Mouse (Mus musculus): ENCODE data around the gene Olfr506. TPM values are rescaled to one million over a fixed set of nuclear protein-coding genes. Genes with fewer than 3 reads are reported as not detected.

Gene Olfr506
- polyA plus RNA-seq (2014; fragmentation: Illumina TruSeq; extraction: RNeasy Lipid Tissue Mini Kit (QIAGEN cat#74804); ENCODE audit: low replicate concordance) = not detected

DNA sequence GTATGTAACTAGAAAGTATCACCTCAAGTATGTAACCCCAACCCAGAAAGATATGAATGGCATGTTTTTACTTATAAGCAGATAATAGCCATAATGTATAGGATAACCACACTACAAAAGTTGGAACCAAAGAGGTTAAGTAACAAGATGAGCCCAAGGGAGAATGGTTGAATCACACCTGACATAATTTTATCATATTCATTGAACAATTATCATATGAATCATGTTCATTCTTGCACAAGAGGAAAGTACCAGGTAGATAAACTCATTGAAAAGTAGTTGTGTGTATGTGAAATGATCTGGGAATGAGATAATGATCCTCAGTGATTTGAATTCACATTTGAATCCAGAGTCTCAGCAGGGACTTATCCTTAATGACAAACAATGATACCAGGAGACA lies at the start of gene Olfr506:
Gene Olfr506 (plus strand): TSS at position 301 of the 400 bp plus-strand sequence.

DNA sequence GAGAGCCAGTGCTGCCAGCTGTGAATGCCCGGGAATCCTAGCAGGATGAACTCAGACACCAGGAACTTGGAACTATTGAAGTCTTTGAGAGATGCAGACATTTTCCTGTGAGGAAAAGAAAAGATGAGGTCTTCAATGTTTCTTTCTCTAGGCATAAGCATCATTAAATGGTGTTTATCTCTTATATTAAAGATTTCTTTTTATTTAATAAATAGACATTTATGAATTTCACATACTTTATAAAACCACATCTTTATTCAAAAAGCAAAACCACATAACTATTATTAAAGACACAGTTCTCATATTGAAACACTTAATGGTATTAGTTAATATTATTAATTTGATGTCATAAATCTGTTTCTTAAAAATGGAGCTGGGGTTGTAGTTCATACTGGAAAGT lies 44.9 kb upstream of the Olfr506 start, which contains the start of gene Olfr504:
Gene Olfr504 (minus strand): TSS at position 101 of the 400 bp plus-strand sequence.

DNA sequence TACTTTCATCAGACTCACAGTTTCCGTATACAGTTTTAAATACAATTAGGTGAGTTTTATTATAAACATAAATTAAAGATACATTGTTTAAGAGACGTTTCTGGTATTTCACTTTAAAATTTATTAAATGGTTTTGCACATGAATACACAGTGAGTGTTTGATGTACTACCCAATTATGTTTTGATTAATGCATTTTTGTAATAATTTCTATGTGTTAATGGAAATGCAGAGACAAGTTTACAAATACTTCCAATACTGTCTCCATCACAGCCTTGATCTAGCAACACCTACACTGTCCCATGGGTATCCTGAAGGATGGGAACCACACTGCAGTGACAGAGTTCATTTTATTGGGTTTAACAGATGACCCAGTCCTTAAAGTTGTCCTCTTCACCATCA lies 10.9 kb downstream of the Olfr506 start, which contains the start of gene Olfr507:
Gene Olfr507 (plus strand): TSS at position 301 of the 400 bp plus-strand sequence.

DNA sequence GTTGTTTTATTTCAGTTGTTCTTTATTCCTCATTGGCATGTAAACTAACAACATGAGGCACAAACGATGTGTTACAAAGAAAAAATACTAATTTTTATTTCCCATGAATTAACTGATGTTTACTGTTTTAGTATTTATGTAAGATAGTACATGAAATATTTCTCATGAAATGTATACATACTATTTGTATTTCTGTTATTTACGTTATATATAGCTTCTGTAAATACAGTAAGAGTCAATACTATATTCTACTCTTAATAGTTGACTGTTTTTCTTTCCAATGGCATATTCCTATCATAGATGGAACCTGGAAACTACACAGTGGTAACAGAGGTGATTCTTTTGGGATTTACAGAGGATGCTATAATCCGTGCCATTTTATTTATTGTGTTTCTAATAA lies 19.1 kb downstream of the Olfr506 start, which contains the start of gene Olfr508:
Gene Olfr508 (plus strand): TSS at position 301 of the 400 bp plus-strand sequence.

DNA sequence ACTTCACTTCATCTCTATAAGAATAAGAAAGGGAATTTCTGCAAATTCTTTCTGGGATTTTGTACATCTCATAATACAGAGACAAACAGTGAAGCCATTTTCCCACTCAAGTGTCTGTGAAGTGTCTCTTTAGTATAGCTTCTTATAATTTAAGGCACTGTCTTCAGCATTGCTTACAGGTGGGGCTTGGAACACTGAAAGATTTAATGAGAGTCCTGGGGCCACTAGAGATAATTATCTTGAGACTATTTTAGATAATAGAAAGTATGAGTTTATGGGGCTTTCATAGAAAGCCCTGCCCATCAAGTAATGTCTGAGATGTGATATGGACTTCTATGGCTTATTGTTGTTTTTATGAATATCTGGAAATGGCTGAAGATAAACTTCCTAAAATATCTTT lies 41.2 kb downstream of the Olfr506 start, which contains the start of gene Olfr509:
Gene Olfr509 (minus strand): TSS at position 101 of the 400 bp plus-strand sequence.

Other genes with a start within 250 kb of the Olfr506 start
- gene Olfr494, start 245.5 kb upstream of the Olfr506 start, polyA plus RNA-seq (2014; fragmentation: Illumina TruSeq; extraction: RNeasy Lipid Tissue Mini Kit (QIAGEN cat#74804); ENCODE audit: low replicate concordance) = not detected
- not detected for gene Olfr495, start 217.6 kb upstream of the Olfr506 start, polyA plus RNA-seq (2014; fragmentation: Illumina TruSeq; extraction: RNeasy Lipid Tissue Mini Kit (QIAGEN cat#74804); ENCODE audit: low replicate concordance)
- gene Olfr497, start 190.4 kb upstream of the Olfr506 start, polyA plus RNA-seq (2014; fragmentation: Illumina TruSeq; extraction: RNeasy Lipid Tissue Mini Kit (QIAGEN cat#74804); ENCODE audit: low replicate concordance) = not detected
- not detected for gene Olfr498, start 145.5 kb upstream of the Olfr506 start, polyA plus RNA-seq (2014; fragmentation: Illumina TruSeq; extraction: RNeasy Lipid Tissue Mini Kit (QIAGEN cat#74804); ENCODE audit: low replicate concordance)
- gene Olfr502, start 85.7 kb upstream of the Olfr506 start, polyA plus RNA-seq (2014; fragmentation: Illumina TruSeq; extraction: RNeasy Lipid Tissue Mini Kit (QIAGEN cat#74804); ENCODE audit: low replicate concordance) = not detected
- gene Olfr503, start 66.3 kb upstream of the Olfr506 start, polyA plus RNA-seq (2014; fragmentation: Illumina TruSeq; extraction: RNeasy Lipid Tissue Mini Kit (QIAGEN cat#74804); ENCODE audit: low replicate concordance) = not detected
- gene Olfr504, start 45.0 kb upstream of the Olfr506 start, polyA plus RNA-seq (2014; fragmentation: Illumina TruSeq; extraction: RNeasy Lipid Tissue Mini Kit (QIAGEN cat#74804); ENCODE audit: low replicate concordance) = not detected
- gene Olfr507, start 11.0 kb downstream of the Olfr506 start, polyA plus RNA-seq (2014; fragmentation: Illumina TruSeq; extraction: RNeasy Lipid Tissue Mini Kit (QIAGEN cat#74804); ENCODE audit: low replicate concordance) = not detected
- not detected for gene Olfr508, start 19.2 kb downstream of the Olfr506 start, polyA plus RNA-seq (2014; fragmentation: Illumina TruSeq; extraction: RNeasy Lipid Tissue Mini Kit (QIAGEN cat#74804); ENCODE audit: low replicate concordance)
- gene Olfr509, start 41.1 kb downstream of the Olfr506 start, polyA plus RNA-seq (2014; fragmentation: Illumina TruSeq; extraction: RNeasy Lipid Tissue Mini Kit (QIAGEN cat#74804); ENCODE audit: low replicate concordance) = not detected
- not detected for gene Olfr510, start 55.6 kb downstream of the Olfr506 start, polyA plus RNA-seq (2014; fragmentation: Illumina TruSeq; extraction: RNeasy Lipid Tissue Mini Kit (QIAGEN cat#74804); ENCODE audit: low replicate concordance)
- not detected for gene Olfr512, start 102.5 kb downstream of the Olfr506 start, polyA plus RNA-seq (2014; fragmentation: Illumina TruSeq; extraction: RNeasy Lipid Tissue Mini Kit (QIAGEN cat#74804); ENCODE audit: low replicate concordance)
- gene Olfr513, start 140.2 kb downstream of the Olfr506 start, polyA plus RNA-seq (2014; fragmentation: Illumina TruSeq; extraction: RNeasy Lipid Tissue Mini Kit (QIAGEN cat#74804); ENCODE audit: low replicate concordance) = not detected
- not detected for gene Olfr514, start 215.2 kb downstream of the Olfr506 start, polyA plus RNA-seq (2014; fragmentation: Illumina TruSeq; extraction: RNeasy Lipid Tissue Mini Kit (QIAGEN cat#74804); ENCODE audit: low replicate concordance)
- not detected for gene Olfr516, start 239.7 kb downstream of the Olfr506 start, polyA plus RNA-seq (2014; fragmentation: Illumina TruSeq; extraction: RNeasy Lipid Tissue Mini Kit (QIAGEN cat#74804); ENCODE audit: low replicate concordance)

Data from small intestine, adult 10 weeks (tissue).